Mouse (Mus musculus) embryonic fibroblast, embryonic 13.5 days (primary cell): ENCODE data around the gene Mta1. TPM values are rescaled to one million over a fixed set of nuclear protein-coding genes. Genes with fewer than 3 reads are reported as not detected.

ENCODE experiments used
- H3K27ac ChIP-seq: 2 replicates; pipeline ENCODE4 v1.5.1; 2012; ENCODE audit warnings: low read length, control low read depth, inconsistent platforms; ENCODE audit not compliant: insufficient read depth
- H3K4me1 ChIP-seq: 2 replicates; pipeline ENCODE4 v1.6.1; 2011; ENCODE audit warnings: low read length; ENCODE audit not compliant: control insufficient read depth, insufficient read depth
- H3K4me3 ChIP-seq: 2 replicates; pipeline ENCODE4 v1.5.1; 2011; ENCODE audit warnings: mild to moderate bottlenecking, control low read depth, low read length; ENCODE audit not compliant: insufficient read depth
- CTCF ChIP-seq: IDR thresholded peaks from 2 replicates; pipeline ENCODE4 v1.5.1; 2011; ENCODE audit warnings: mild to moderate bottlenecking, control low read depth, low read length, moderate library complexity, borderline replicate concordance; ENCODE audit not compliant: insufficient read depth
- POLR2A ChIP-seq: IDR thresholded peaks from 2 replicates; pipeline ENCODE4 v1.6.1; 2011; ENCODE audit warnings: low read depth, mild to moderate bottlenecking, control low read depth, low read length, moderate library complexity
- polyA plus RNA-seq: library from polyadenylated mRNA; stranded (reverse); fragments of >200 nt; gene quantifications from 2 replicates; pipeline ENCODE4 v1.2.4, GENCODE M21; 2011; ENCODE audit warnings: low read depth; ENCODE audit not compliant: missing spikeins, insufficient read length

The Mta1 gene
- polyA plus RNA-seq, 1 experiment, result 86.5 TPM

GRCm38 (mm10) chr12:113146112-113147057, 48.3 kb downstream of the Mta1 start, which contains the start of gene Crip1:
Gene Crip1 (plus strand): TSS chr12:113146316.
- TF ChIP-seq POLR2A (0 out of 2 replicates have a peak, but pooled peaks have one; percentile 3), CTCF (peak; percentile 32; the same call in 1 of the 2 replicates)
- Histone ChIP-seq H3K4me1 (no peaks in the 10 kb centered on the region), H3K4me3 (no peak within 1 kb of the TSS), H3K27ac (no peak within 1 kb of the TSS)

GRCm38 (mm10) chr12:113147481-113147880, 49.4 kb downstream of the Mta1 start:
- H3K27ac ChIP-seq, result no peak overlapping the region
- H3K4me3 ChIP-seq, result no peak overlapping the region
- TF ChIP-seq POLR2A (no peak), CTCF (no peak)
- no peaks in the 10 kb centered on the region for H3K4me1 ChIP-seq

GRCm38 (mm10) chr12:113148381-113149035, 50.4 kb downstream of the Mta1 start:
- no peak for TF ChIP-seq POLR2A
- no peak for TF ChIP-seq CTCF
- Histone ChIP-seq H3K4me3 (no peak overlapping the region), H3K27ac (no peak overlapping the region), H3K4me1 (no peaks in the 10 kb centered on the region)

DNA sequence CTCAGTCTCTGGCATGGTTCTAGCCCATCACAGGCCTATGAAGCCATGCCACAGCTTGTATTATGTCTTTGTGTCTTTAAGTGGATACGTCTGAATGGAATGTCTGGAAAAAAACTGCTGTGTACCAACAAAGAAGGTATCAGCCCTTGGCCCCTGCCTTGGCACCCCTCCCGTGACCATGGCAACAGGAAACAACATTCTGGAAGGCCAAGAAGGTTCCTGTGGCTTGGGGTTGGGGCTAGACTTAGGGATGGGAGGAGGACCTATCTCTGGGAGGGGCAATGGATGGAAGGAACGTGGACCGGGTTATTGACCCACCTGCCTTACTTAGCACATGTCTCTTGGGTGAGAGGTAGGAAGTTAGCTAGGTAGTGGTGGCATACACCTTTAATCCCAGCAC, 51.3 kb downstream of the Mta1 start:
- Histone ChIP-seq H3K4me3 (no peak overlapping the region), H3K4me1 (no peaks in the 10 kb centered on the region)
- TF ChIP-seq CTCF (no peak), POLR2A (no peak)

GRCm38 (mm10) chr12:113149896-113150295, 51.8 kb downstream of the Mta1 start:
- TF ChIP-seq CTCF (no peak), POLR2A (no peak)
- H3K27ac ChIP-seq, result no peak overlapping the region
- no peak overlapping the region for H3K4me3 ChIP-seq
- H3K4me1 ChIP-seq, result 0 out of 2 replicates have a peak, but pooled peaks cover 2% of the 10 kb centered on the region

More for the DNA sequence above, 51.3 kb downstream of the Mta1 start:
- H3K27ac ChIP-seq, result no peak overlapping the region

DNA sequence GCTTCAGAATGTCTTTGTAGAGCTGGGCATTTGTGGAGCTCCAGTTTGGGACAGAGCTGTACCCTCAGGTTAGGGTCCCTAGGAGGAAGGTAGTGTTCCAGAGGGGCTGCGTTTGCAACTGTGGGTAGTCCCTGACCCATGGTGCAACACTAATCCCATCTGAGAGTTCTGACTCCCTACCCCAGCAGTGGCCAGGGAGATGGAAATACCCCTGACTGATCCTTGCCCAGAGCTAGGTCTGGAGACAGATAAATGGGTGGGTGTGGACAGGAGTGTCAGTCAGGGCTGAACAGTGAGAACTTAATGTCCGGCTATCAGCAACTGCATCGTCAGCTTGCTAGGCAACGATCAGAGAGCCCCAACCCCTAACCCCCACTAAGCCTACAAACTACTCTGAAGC, 52.5 kb downstream of the Mta1 start:
- Histone ChIP-seq H3K4me1 (0 out of 2 replicates have a peak, but pooled peaks cover 6% of the 10 kb centered on the region), H3K4me3 (no peak overlapping the region), H3K27ac (no peak overlapping the region)
- TF ChIP-seq CTCF (no peak), POLR2A (no peak)

DNA sequence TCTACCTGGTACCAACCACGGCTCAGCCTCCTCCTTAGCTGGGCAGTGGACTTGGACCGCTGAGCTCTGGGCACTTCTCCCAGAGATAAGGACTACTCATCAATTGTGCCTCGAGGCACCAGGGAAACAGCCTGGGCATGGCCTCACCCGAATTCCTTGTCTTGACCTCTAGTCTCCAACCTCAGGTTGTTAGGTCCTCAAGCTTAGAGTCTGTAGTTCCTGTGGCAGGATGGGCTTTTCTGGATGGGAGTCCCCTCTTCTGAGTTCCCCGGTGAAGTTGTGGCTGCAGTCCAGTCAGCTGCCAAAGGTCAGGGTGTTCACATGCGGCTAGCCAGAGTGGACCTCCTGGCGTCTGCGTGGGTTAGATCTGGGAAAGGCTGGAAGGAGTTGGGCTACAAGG, 53.0 kb downstream of the Mta1 start:
- no peak for TF ChIP-seq CTCF
- no peak for TF ChIP-seq POLR2A
- no peak overlapping the region for H3K27ac ChIP-seq
- 0 out of 2 replicates have a peak, but pooled peaks cover 6% of the 10 kb centered on the region for H3K4me1 ChIP-seq
- no peak overlapping the region for H3K4me3 ChIP-seq

DNA sequence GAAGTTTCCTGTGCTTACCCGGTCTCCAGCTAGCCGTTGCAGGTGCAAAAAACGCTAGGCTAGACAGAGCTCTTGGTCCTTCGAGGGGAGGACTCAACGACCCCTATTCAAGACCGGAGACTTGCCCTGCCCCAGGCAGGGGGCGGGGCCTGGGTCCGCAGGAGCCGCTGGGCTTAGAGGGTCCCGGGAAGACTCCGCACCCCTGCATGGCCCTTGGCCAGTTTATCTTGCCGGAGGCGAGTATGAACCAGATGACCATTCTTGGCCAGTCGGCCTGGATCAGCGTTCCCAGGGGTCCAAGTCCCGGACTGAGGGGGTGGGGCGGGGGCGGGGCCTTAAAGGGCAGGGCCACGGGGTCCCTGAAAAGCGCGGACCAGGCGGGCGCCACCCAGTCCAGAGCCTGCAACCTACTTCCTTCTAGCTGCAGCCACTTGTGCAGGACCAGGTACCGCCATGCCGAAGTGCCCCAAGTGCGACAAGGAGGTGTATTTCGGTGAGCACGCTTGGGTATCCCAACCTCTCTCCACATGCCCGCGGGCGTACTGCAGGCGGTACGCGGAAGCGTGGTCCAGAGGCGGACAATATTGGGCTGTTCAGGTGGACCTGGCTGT, 53.7 kb downstream of the Mta1 start:
- Histone ChIP-seq H3K27ac (no peak overlapping the region), H3K4me1 (0 out of 2 replicates have a peak, but pooled peaks cover 6% of the 10 kb centered on the region), H3K4me3 (peak overlapping the region; percentile 31)
- TF ChIP-seq POLR2A, result peak; percentile 86
- TF ChIP-seq CTCF, result no peak

DNA sequence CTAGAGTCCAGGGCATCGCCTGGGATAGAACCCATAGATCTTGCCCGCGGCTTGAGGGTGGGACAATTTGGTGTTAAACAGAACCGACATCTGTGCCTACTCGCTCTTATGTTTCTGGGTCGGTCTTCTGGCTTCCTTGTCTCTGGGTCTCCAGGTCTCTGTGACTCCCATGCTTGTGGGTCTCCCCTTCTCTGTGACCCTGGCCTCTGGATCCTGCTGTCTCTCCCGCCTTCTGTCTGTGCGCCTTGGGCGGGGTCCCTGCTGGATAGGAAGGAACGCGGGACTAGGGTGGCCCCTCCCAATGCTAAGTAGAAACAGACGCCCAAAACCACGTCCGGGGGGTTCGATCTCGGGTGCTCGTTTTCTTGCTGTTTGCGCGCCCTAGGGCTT, 54.2 kb downstream of the Mta1 start:
- no peak for TF ChIP-seq CTCF
- TF ChIP-seq POLR2A, result no peak
- Histone ChIP-seq H3K4me3 (peak overlapping the region; percentile 31), H3K4me1 (0 out of 2 replicates have a peak, but pooled peaks cover 10% of the 10 kb centered on the region), H3K27ac (no peak overlapping the region)
